Mouse (Mus musculus) heart, adult 2 months (tissue): ENCODE data around the gene Tmem242. TPM values are rescaled to one million over a fixed set of nuclear protein-coding genes. Genes with fewer than 3 reads are reported as not detected.

Source experiments
- DNase-seq, 2 experiments: peaks; one replicate each; pipeline ENCODE4 v3.0.0; 2021
- H3K27ac ChIP-seq: fragments of 200-600 bp; 2 replicates; pipeline ENCODE4 v1.8.1; 2022
- H3K27me3 ChIP-seq: fragments of 200-500 bp; 2 replicates; pipeline ENCODE4 v1.6.1; 2012; ENCODE audit warnings: mild to moderate bottlenecking, low read length, inconsistent platforms, mixed read lengths; ENCODE audit not compliant: control insufficient read depth, insufficient read depth
- H3K36me3 ChIP-seq: fragments of 200-500 bp; 2 replicates; pipeline ENCODE4 v1.6.1; 2012; ENCODE audit warnings: low read length, inconsistent platforms; ENCODE audit not compliant: control insufficient read depth, insufficient read depth
- H3K4me1 ChIP-seq: fragments of 200-500 bp; 2 replicates; pipeline ENCODE4 v1.6.1; 2011; ENCODE audit warnings: low read length; ENCODE audit not compliant: control insufficient read depth, insufficient read depth
- H3K4me3 ChIP-seq: fragments of 200-600 bp; 2 replicates; pipeline ENCODE4 v1.8.1; 2022
- H3K79me2 ChIP-seq: fragments of 200-500 bp; replicated peaks from 2 replicates; pipeline ENCODE4 v1.6.1; 2012; ENCODE audit warnings: mild to moderate bottlenecking, inconsistent platforms, low read length, moderate library complexity, mixed read lengths; ENCODE audit not compliant: control insufficient read depth, insufficient read depth
- H3K9ac ChIP-seq: fragments of 200-500 bp; 2 replicates; pipeline ENCODE4 v1.6.1; 2012; ENCODE audit warnings: low read depth, mild to moderate bottlenecking, control low read depth, inconsistent platforms, low read length, mixed read lengths
- CTCF ChIP-seq: fragments of 200-600 bp; IDR thresholded peaks from 2 replicates; pipeline ENCODE4 v1.8.1; 2022; ENCODE audit warnings: antibody characterized with exemption, mild to moderate bottlenecking, moderate library complexity
- EP300 ChIP-seq: fragments of 200-500 bp; IDR thresholded peaks from 2 replicates; pipeline ENCODE4 v1.6.1; 2011; ENCODE audit warnings: low read depth, low read length, control low read depth; ENCODE audit not compliant: insufficient read depth
- POLR2A ChIP-seq: fragments of 200-500 bp; IDR thresholded peaks from 2 replicates; pipeline ENCODE4 v1.6.1; 2011; ENCODE audit warnings: mild to moderate bottlenecking, low read depth, low read length, control low read depth; ENCODE audit not compliant: insufficient read depth
- WGBS: fragments of 180-500 bp; shearing (Covaris S2); methylation state at CpG from one replicate; pipeline ENCODE4 v1.1.7; 2018; 5-methylcytosine and 5-hydroxymethylcytosine counted together
- intact Hi-C: fragments of 180-260 bp; cut with DNase I; formaldehyde crosslinking; loops from one replicate; pipeline ENCODE4 v1.15.1; 2025
- long read RNA-seq: library from polyadenylated mRNA; stranded (forward); transcript quantifications from one replicate; pipeline ENCODE4 v2.0.0, GENCODE M21; 2021
- polyA plus RNA-seq: library from polyadenylated mRNA; depleted of rRNA; stranded (reverse); fragments of >200 nt; gene quantifications from 2 replicates; pipeline ENCODE4 v1.2.3, GENCODE M21; 2012; rRNA removed
- total RNA-seq, 2 experiments: library from RNA; stranded (reverse); gene quantifications; 2 replicates each; pipeline ENCODE4 v1.2.3; 2021

Gene Tmem242
- total RNA-seq (100 to 1,000 TPM; 146 to 155 TPM), polyA plus RNA-seq (17.6 and 32.1 TPM in 2 replicates)
- long read RNA-seq, transcript Tmem242-201 (4 exons, 948 nt) = major isoform, 71 of 90 reads
- long read RNA-seq, partial matches to known transcripts = 0 of 90 reads
- long read RNA-seq, other reads (novel, unspliced or antisense) = 19 of 90 reads

DNA sequence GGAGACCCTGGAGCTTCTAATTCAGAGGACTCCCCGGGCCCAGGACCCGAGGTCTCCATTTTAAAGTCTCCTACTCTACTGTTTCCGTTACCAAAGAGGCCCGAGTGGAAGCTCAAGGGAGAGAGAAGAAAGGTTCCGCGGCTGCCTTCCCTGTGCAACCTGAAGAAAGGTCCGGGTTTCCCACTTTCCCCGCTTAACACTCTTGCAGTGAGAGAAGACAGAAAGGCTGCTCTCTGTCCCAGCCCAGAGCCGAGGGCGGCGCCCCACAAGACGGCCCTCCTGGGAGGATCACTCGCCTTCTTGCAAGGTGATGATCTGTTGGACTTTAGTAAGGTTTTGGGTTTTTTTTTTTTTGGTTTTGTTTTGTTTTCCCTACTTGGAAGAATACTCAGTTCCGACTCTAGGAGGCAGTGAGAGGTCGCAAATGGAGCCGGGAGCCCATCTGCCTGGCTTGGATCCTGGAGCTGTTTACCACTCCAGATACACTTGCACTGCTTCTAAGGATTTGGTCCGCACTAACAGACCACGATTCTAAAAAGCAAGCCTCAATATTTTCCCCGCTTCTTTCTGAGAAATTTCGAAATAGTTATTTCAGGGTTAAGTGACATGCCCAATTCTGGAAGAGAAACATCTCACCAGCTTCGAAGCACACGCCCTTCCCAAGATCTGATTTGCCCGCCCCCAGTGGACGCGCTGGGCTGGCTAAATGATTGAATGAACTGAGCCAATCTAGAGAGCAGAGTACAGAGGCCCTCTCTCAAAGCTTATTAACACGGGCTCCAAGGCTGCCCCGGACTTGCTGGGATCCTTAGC, at the start of gene Tmem242:
Gene Tmem242, minus strand, starts transcription at position 101 of the 813 bp plus-strand sequence.
- H3K27me3 ChIP-seq = no peaks in the 10 kb centered on the region
- peak within 1 kb of the TSS; percentile 92 for H3K9ac ChIP-seq
- H3K4me1 ChIP-seq = peaks cover 1% of the 10 kb centered on the region
- TF ChIP-seq EP300 (0 out of 2 replicates have a peak, but pooled peaks have one; percentile 7), CTCF (peak; percentile 85), POLR2A (peak; percentile 82)
- no peaks in the 10 kb centered on the region for H3K79me2 ChIP-seq
- H3K4me3 ChIP-seq = peak within 1 kb of the TSS; percentile 70
- H3K36me3 ChIP-seq = peaks cover 12% of the 10 kb centered on the region
- intact Hi-C loops = loop anchor here (1.0 to 5.0 kb wide), 5 partner anchors 50 to 450 kb away; no protein-coding TSS in a partner anchor
- under 1% methylated on average over 27 of the region's 27 CpGs for WGBS
- peak within 1 kb of the TSS; percentile 85 for H3K27ac ChIP-seq
- peak; percentile 89 to 94 for DNase-seq

GRCm38 (mm10) chr17:5488156-5488555, 48.1 kb upstream of the Tmem242 start:
- Histone ChIP-seq H3K4me1 (peaks cover 1% of the 10 kb centered on the region; the same call in 1 of the 2 replicates), H3K36me3 (no peaks in the 10 kb centered on the region), H3K4me3 (no peak overlapping the region), H3K27me3 (no peaks in the 10 kb centered on the region), H3K79me2 (no peaks in the 10 kb centered on the region), H3K27ac (no peak overlapping the region), H3K9ac (no peak overlapping the region)
- 60% methylated on average over 9 of the region's 9 CpGs for WGBS
- intact Hi-C loops = no loop called here
- TF ChIP-seq CTCF (no peak), EP300 (no peak), POLR2A (no peak)
- DNase-seq = no peak

DNA sequence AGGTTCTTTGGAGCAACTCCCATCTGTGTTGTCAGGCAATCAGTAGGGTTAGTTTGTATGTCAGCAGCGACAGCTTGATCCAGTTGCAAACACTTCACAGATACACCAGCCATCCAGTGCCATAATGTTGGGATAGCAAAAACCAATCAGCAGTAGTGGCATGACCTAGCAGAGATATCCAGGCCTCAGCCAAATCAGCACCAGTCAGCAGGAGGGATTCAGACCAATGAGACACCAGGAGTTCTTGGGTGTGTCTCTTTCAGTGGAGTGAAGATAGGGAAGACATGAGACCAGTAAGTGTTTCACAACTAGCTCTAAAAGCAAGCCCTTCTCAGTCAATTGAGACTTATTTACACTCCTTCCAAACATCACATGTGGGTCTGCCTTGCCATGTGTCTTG, 44.6 kb upstream of the Tmem242 start:
- H3K4me1 ChIP-seq = no peaks in the 10 kb centered on the region
- no peaks in the 10 kb centered on the region for H3K36me3 ChIP-seq
- no peak for DNase-seq
- 93% methylated on average over 1 of the region's 1 CpGs for WGBS
- H3K4me3 ChIP-seq = no peak overlapping the region
- no peaks in the 10 kb centered on the region for H3K79me2 ChIP-seq
- no peak overlapping the region for H3K27ac ChIP-seq
- H3K9ac ChIP-seq = no peak overlapping the region
- intact Hi-C loops = no loop called here
- no peak for TF ChIP-seq CTCF
- TF ChIP-seq EP300 = no peak
- no peak for TF ChIP-seq POLR2A
- H3K27me3 ChIP-seq = no peaks in the 10 kb centered on the region

DNA sequence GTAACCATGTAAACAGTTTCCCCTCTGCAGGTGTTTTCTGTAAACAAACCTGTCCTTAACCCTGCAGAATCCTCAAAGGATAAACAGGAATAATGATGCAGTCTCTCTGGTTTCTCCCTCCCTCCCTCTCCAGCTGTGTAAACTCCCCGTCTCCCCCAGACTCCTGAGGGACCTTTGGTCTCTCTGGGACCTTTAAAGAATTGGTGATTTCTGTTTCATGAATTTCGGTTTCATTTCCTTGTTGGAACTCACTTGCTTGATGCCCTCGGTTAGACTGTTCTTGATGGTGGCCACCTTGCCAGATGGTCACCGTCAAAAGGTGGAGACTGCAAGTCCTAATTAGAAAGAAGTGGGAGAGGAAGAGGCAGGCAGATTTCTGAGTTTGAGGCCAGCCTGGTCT, 43.4 kb upstream of the Tmem242 start:
- no peaks in the 10 kb centered on the region for H3K36me3 ChIP-seq
- no peak overlapping the region for H3K27ac ChIP-seq
- no peak for TF ChIP-seq EP300
- no peak for TF ChIP-seq POLR2A
- no peak for TF ChIP-seq CTCF
- DNase-seq = no peak
- no peaks in the 10 kb centered on the region for H3K4me1 ChIP-seq
- H3K9ac ChIP-seq = no peak overlapping the region
- intact Hi-C loops = no loop called here
- H3K79me2 ChIP-seq = no peaks in the 10 kb centered on the region
- no peak overlapping the region for H3K4me3 ChIP-seq
- no peaks in the 10 kb centered on the region for H3K27me3 ChIP-seq
- WGBS = 59% methylated on average over 4 of the region's 4 CpGs

- TF ChIP-seq EP300 (no peak), CTCF (no peak), POLR2A (no peak)
- no peak overlapping the region for H3K27ac ChIP-seq
- H3K9ac ChIP-seq = no peak overlapping the region
- intact Hi-C loops = no loop called here
- no peaks in the 10 kb centered on the region for H3K36me3 ChIP-seq
- H3K4me1 ChIP-seq = no peaks in the 10 kb centered on the region
- WGBS = 49% methylated on average over 14 of the region's 14 CpGs
- H3K27me3 ChIP-seq = no peaks in the 10 kb centered on the region
- DNase-seq = no peak
- no peak overlapping the region for H3K4me3 ChIP-seq
- no peaks in the 10 kb centered on the region for H3K79me2 ChIP-seq
Observed at GRCm38 (mm10) chr17:5475960-5476725, 36.1 kb upstream of the Tmem242 start.
